Mouse (Mus musculus): ENCODE results near the gene Srrm4.

DNA sequence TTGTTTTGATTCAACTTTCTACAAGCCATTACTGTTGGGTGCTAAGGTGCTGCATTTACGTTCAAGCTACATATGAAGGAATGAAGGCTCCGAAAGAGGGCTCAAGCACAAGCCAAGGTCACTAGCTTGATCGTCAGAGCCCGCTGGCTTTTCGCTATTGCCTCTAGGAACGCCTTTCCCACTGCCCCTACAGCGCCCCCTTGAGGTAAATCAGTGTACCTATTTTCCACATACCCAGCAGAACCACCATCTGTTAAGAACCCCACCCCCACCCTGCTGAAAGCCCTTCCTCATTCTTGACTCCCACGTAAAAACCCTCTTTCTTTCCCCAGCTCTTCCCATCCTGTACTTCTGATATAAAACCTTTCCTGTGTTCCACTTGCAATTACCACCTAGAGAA, 35.0 kb downstream of the Srrm4 start:
- TF ChIP-seq CTCF (conservative IDR thresholded peaks at IDR 0.05; ENCODE audit: low read length) = peak; percentile 71
- no peak for TF ChIP-seq POU5F1 (IDR thresholded peaks at IDR 0.05; ENCODE audit: borderline replicate concordance, low read length)
- TF ChIP-seq NANOG (IDR thresholded peaks at IDR 0.05; ENCODE audit: borderline replicate concordance, low read length) = no peak

Data from E14TG2a.4 (cell line).